ENCODE assay signal across 26 mouse cellular contexts in genomic region chr7:99340736-99341135, GRCm38 (mm10).
"Had no signal": no experiment of that assay in that cellular context is flagged by ENCODE, and none has a peak within 500 bp of the region (broad histone marks: within the 10 kb centered on the region; RNA-seq: fewer than 3 reads in every experiment).

No protein-coding gene starts in this region.

- H3K27ac ChIP-seq: heart, adult 2 months; heart, embryonic 13.5 days; heart, embryonic 15.5 days; hindbrain, embryonic 14.5 days; hindbrain, postnatal 0 days; kidney, embryonic 15.5 days; kidney, postnatal 0 days; layer of hippocampus, adult 2 months; left cerebral cortex, adult 2 months; limb, embryonic 10.5 days; limb, embryonic 12.5 days had no signal

- H3K9me3 ChIP-seq: heart, embryonic 13.5 days; heart, embryonic 15.5 days; kidney, embryonic 15.5 days; limb, embryonic 10.5 days; limb, embryonic 12.5 days had no signal

- ATAC-seq: forebrain, postnatal 0 days; hindbrain, postnatal 0 days; intestine, embryonic 16.5 days had no signal

- DNase-seq: forebrain, postnatal 0 days; gastrocnemius, postnatal 14 days; gastrocnemius, postnatal 36 days; heart, adult 11 months; heart, adult 2 months; heart, postnatal 14 days; heart, postnatal 36 days; kidney, adult 11 months; kidney, adult 2 months; kidney, adult 9 months; kidney, postnatal 14 days; kidney, postnatal 36 days; liver had no signal

- H3K4me3 ChIP-seq: heart, adult 2 months; heart, embryonic 13.5 days; heart, embryonic 15.5 days; kidney, embryonic 15.5 days; layer of hippocampus, adult 2 months; left cerebral cortex, adult 2 months; limb, embryonic 10.5 days; limb, embryonic 12.5 days had no signal

- H3K4me2 ChIP-seq: heart, embryonic 11.5 days; heart, embryonic 13.5 days; heart, embryonic 15.5 days; hindbrain, embryonic 14.5 days; kidney, embryonic 15.5 days; limb, embryonic 12.5 days; liver, embryonic 11.5 days had no signal

- H3K4me1 ChIP-seq: limb, embryonic 12.5 days had no signal

- H3K9ac ChIP-seq: forebrain, postnatal 0 days; heart, embryonic 13.5 days; heart, embryonic 15.5 days; hindbrain, embryonic 14.5 days; kidney, embryonic 15.5 days; limb, embryonic 12.5 days had no signal

- H3K27me3 ChIP-seq: heart, embryonic 13.5 days; heart, embryonic 15.5 days; kidney, embryonic 15.5 days; limb, embryonic 12.5 days had no signal
